Mouse (Mus musculus): Measurements from ENCODE around the gene Mest. TPM values are rescaled to one million over a fixed set of nuclear protein-coding genes. Genes with fewer than 3 reads are reported as not detected.

Mest gene
- polyA plus RNA-seq, 1 experiment from 2014 or later: 324 TPM

DNA sequence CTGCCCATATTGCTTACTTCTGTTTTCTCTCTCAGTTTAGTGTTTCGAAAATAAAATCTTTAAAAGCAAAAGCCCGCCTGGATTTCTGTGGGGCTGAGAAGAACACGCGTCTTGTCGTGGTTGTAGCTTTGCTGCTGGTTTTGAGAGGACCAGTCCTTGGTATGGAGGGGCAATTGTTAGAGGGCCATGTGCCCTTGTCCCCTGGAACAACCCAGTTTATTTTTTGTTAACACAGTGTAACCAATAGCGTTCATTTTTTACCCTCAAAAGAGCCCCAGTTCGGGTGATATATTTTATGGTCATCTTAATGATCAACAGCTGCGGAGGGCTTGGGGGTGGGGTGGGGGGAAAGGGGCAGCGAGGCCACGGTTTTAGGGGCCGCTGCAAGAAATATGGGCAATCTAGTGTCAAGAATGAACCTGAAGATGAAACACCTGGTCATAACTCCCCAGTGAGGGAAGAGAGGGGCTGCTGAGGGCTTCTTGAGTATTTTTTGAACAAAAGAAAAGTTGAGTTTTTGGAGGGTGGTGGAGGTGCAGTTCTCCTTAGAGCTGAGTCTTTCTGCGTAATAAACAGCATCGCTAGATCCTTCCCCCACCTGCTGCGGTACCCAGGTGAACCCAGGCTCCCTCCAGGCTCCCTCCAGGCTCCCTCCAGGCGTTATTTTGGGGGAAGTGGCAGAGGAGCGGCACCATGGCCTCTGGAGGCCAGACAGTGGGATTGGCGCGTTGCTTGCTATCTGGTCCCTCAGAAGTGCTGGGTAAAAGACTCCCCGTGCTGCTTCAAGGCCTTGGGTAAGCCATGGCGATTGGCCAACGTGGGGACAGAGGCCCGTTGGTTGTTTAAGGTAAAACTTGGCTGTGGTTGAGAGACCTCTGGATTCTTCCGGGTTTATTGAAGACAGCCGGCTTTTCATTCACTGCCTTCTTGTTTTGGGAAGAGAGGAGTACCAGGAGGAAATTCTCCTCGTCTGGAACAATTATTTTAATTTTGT, 12.7 kb upstream of the Mest start:
- ATAC-seq (ENCODE audit: low FRiP score, low read depth): no peak

DNA sequence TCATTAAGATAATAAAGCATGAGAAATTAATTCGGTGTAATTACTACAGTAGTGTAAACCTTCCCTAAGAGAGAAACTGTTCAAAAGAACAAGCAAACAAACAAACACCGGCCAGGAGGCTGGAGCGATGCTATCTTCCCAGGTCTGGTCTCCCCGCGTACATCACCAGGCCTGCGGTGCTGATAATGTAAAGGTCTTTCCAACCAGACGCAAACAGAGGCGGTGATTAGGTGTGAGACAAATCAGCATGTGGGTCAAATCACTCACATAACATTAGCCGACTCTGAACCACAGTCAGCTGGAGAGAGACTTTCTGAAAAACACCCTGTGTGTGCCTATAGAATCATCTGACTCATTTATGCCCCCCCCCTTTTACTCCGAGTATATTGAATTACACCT, 12.0 kb upstream of the Mest start:
- H3K4me2 ChIP-seq: no peak overlapping the region
- no peaks in the 10 kb centered on the region for H3K27me3 ChIP-seq
- peaks cover 7% of the 10 kb centered on the region for H3K4me1 ChIP-seq (replicated peaks)
- H3K27ac ChIP-seq (replicated peaks): no peak overlapping the region
- ATAC-seq (ENCODE audit: low FRiP score, low read depth): no peak
- no peak overlapping the region for H3K9ac ChIP-seq
- no peaks in the 10 kb centered on the region for H3K9me3 ChIP-seq
- WGBS: 65% methylated on average over 10 of the region's 10 CpGs
- H3K4me3 ChIP-seq: no peak overlapping the region
- no peaks in the 10 kb centered on the region for H3K36me3 ChIP-seq

More for the DNA sequence above, 12.7 kb upstream of the Mest start:
- peaks cover 7% of the 10 kb centered on the region for H3K4me1 ChIP-seq (replicated peaks)
- WGBS: 71% methylated on average over 25 of the region's 25 CpGs
- H3K27me3 ChIP-seq: no peaks in the 10 kb centered on the region
- H3K9ac ChIP-seq: no peak overlapping the region
- H3K36me3 ChIP-seq: no peaks in the 10 kb centered on the region
- H3K9me3 ChIP-seq: no peaks in the 10 kb centered on the region
- no peak overlapping the region for H3K4me3 ChIP-seq
- no peak overlapping the region for H3K4me2 ChIP-seq
- no peak overlapping the region for H3K27ac ChIP-seq (replicated peaks)

DNA sequence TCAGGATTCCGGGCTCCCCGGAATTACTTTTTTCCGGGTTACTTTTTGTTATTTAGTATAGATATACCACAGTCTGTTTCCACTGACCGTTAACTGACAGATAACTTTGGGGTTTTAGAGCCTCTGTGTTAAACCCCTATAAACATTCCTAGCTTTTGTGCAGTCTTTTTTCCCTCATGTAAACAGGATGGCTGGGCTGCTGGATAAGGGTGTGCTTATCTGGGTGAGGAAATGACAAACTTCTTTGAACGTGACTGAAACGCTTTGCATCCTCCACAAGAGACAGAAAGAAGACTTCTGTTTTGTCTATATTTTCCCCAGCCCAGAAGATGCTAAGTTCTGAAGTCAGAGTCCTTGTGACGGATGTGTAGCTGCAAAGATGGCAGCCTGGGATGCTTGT, 10.9 kb upstream of the Mest start:
- WGBS: 69% methylated on average over 7 of the region's 7 CpGs
- Histone ChIP-seq H3K9ac (no peak overlapping the region), H3K27ac (replicated peaks) (no peak overlapping the region), H3K4me2 (no peak overlapping the region), H3K4me1 (replicated peaks) (peaks cover 7% of the 10 kb centered on the region), H3K27me3 (no peaks in the 10 kb centered on the region), H3K36me3 (no peaks in the 10 kb centered on the region), H3K4me3 (no peak overlapping the region), H3K9me3 (no peaks in the 10 kb centered on the region)
- no peak for ATAC-seq (ENCODE audit: low FRiP score, low read depth)

DNA sequence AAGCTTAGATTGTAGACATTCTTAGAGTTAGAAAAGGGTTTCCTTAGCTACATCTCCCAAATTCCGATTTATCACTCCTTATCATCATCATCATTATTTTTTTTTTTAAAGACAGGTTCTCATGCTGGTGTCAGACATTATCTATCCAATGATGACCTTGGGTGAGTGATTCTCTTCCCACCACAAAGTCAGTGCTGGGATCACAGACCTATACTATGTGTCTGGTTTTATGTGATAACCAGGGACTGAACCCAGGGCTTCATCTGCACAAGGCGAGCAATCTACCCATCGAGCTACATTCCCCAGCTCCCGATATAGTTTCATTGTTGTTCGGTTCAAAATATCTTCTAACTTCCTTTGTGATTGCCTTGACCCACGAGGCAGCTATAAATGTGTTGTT, 9.9 kb upstream of the Mest start:
- no peaks in the 10 kb centered on the region for H3K27me3 ChIP-seq
- H3K9ac ChIP-seq: no peak overlapping the region
- no peak overlapping the region for H3K4me2 ChIP-seq
- 91% methylated on average over 6 of the region's 6 CpGs for WGBS
- no peaks in the 10 kb centered on the region for H3K36me3 ChIP-seq
- ATAC-seq (ENCODE audit: low FRiP score, low read depth): no peak
- H3K27ac ChIP-seq (replicated peaks): no peak overlapping the region
- no peaks in the 10 kb centered on the region for H3K9me3 ChIP-seq
- no peak overlapping the region for H3K4me3 ChIP-seq
- H3K4me1 ChIP-seq (replicated peaks): peaks cover 7% of the 10 kb centered on the region

DNA sequence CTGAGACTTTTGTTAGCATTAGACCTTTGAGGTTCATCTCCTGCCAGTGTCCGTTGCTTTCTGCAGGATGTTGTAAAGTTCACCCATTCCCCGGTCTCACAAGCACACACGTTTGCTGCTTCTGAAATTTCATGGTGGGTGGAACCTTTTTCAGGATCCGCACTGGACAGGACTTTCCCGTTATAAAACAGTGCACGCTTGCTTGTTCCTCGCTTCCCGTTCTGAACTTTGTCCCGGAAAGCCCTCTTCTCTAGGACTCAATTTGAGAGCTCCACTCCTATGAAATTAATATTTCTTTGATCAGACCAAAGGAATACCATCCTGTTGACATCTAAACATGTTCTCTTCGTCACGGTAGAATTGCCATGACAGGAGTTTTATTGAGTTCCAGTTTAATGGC, 9.5 kb upstream of the Mest start:
- H3K27me3 ChIP-seq: no peaks in the 10 kb centered on the region
- no peak overlapping the region for H3K4me3 ChIP-seq
- H3K27ac ChIP-seq (replicated peaks): no peak overlapping the region
- no peak overlapping the region for H3K9ac ChIP-seq
- WGBS: 79% methylated on average over 11 of the region's 11 CpGs
- no peak for ATAC-seq (ENCODE audit: low FRiP score, low read depth)
- H3K4me1 ChIP-seq (replicated peaks): peaks cover 7% of the 10 kb centered on the region
- H3K4me2 ChIP-seq: no peak overlapping the region
- no peaks in the 10 kb centered on the region for H3K9me3 ChIP-seq
- H3K36me3 ChIP-seq: no peaks in the 10 kb centered on the region

DNA sequence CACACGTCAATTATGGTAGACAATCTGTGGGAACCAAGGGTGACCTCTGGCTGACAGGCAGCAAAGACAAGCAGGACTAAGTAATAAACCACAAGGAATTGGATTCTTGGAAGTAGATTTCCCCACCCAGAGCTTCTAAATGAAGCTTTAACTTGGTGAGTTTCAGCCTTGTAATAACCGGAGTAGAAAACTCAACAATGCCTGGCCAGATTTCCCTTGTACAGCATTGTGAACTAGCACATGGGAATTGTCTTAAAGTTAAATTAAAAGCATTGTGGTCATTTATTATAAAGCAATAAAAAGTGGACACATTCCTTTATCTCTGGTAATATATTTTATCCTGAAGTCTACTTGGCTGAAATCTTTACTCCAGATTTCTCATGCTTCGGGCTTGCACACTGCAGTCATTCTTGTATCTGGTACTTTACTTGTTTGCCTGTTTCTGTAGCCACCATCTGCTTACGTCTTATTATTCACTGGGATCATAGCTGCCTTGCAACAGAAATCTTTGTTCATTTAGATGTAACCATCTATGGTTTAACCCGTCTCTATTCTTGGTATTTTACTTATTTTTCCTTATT, 8.4 kb upstream of the Mest start:
- 74% methylated on average over 5 of the region's 5 CpGs for WGBS
- H3K27ac ChIP-seq (replicated peaks): no peak overlapping the region
- H3K4me3 ChIP-seq: no peak overlapping the region
- no peak overlapping the region for H3K9ac ChIP-seq
- H3K4me1 ChIP-seq (replicated peaks): no peaks in the 10 kb centered on the region
- no peaks in the 10 kb centered on the region for H3K9me3 ChIP-seq
- H3K36me3 ChIP-seq: no peaks in the 10 kb centered on the region
- no peak overlapping the region for H3K4me2 ChIP-seq
- H3K27me3 ChIP-seq: no peaks in the 10 kb centered on the region
- no peak for ATAC-seq (ENCODE audit: low FRiP score, low read depth)

DNA sequence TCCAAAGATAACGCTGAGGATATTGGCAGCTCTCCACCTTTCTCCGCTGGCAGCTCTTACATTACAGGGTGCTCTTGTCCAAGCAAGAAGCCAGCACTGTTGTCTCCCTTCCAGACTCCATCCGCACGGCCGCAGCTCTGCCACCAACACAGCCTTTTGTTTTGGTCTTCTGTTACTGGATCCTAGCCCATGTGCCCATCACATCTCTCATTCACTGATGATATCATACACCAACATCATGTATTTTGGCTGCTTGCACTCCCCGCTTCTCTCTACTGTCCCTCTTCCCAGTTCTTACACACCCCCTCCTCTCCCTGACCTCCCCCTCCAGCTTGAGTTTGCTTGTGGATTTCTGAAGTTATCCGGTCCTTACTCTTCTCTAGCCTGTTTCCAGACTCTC, 6.6 kb upstream of the Mest start:
- Histone ChIP-seq H3K36me3 (no peaks in the 10 kb centered on the region), H3K4me2 (no peak overlapping the region), H3K9me3 (no peaks in the 10 kb centered on the region), H3K4me3 (no peak overlapping the region), H3K27ac (replicated peaks) (no peak overlapping the region), H3K27me3 (no peaks in the 10 kb centered on the region), H3K4me1 (replicated peaks) (peaks cover 9% of the 10 kb centered on the region; the same call in 1 of the 2 replicates), H3K9ac (no peak overlapping the region)
- 77% methylated on average over 7 of the region's 7 CpGs for WGBS
- no peak for ATAC-seq (ENCODE audit: low FRiP score, low read depth)

DNA sequence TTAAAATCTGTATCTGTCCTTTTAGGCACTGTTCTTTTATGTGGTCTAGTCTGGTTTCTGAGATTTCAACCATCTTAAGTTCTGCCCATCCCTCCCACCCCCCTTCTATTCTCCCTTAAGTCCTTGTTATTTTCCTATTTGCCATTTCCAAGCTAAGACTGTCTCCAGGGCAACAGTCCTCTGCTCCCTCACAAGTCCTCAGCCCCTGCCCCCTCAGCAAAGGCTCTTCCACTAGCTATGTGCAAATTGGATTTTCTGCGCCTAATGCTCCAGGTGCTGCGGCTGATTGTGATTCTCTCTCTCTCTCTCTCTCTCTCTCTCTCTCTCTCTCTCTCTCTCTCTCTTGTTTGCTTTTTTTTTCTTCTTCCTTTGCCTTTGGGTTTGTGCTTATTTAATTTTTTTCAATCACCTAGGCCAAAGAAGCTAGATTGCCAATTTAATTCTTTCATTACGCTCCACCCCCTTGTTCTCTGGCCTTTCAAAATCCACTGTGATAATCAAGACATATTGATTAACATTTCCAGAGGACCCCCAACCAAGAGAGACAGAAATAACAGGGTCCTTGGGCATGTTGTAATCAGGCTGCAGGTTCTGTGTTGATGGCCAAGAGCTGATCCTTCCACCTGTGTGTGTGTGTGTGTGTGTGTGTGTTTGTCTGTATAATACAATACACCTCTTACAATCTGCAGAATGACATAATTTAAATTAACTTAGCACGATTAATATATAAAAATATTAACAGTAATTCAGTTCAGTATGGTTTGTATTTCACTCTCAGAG, 772 bp upstream of the Mest start:
- H3K4me3 ChIP-seq: no peak overlapping the region
- no peak overlapping the region for H3K9ac ChIP-seq
- peak; percentile 86 for ATAC-seq (ENCODE audit: low FRiP score, low read depth)
- peaks cover 20% of the 10 kb centered on the region; the same call in 1 of the 2 replicates for H3K4me1 ChIP-seq (replicated peaks)
- WGBS: 45% methylated on average over 4 of the region's 4 CpGs
- no peaks in the 10 kb centered on the region for H3K27me3 ChIP-seq
- H3K27ac ChIP-seq (replicated peaks): peak overlapping the region; percentile 75
- no peaks in the 10 kb centered on the region for H3K36me3 ChIP-seq
- no peak overlapping the region for H3K4me2 ChIP-seq
- no peaks in the 10 kb centered on the region for H3K9me3 ChIP-seq

DNA sequence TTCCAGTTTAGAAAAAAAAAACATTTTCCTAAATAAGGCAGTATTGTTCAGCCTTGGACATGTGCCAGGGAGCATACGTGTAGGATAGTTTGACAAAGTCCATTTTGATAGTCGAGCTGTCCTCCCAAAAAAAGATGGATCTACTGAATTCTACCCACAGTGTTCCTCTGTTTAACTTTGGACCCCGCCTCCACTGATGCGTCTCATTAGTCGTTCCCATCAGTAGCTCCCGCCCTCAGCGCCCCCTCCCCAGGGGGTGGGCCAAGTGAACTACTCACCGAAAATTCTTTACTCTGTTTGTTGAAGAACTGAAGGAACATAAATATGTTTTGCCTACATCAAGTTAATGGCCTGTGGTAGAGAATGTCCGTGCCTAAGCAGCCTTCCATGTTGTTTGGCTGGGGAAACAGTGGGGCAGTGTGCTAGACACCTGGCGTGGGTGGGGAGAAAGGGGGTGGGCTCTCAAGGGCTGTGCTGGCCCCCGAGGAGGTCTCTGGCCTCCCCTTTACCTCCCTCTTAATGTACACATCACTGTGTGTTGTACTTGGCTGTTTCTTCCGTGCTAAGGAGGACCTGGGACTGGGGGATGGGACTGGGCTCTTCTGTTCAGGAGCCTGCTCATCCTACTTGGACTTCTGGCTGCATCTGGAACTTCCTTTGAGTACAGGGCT, 7.1 kb downstream of the Mest start:
- no peak overlapping the region for H3K27ac ChIP-seq (replicated peaks)
- ATAC-seq (ENCODE audit: low FRiP score, low read depth): peak; percentile 27; the same call in 1 of the 2 replicates

DNA sequence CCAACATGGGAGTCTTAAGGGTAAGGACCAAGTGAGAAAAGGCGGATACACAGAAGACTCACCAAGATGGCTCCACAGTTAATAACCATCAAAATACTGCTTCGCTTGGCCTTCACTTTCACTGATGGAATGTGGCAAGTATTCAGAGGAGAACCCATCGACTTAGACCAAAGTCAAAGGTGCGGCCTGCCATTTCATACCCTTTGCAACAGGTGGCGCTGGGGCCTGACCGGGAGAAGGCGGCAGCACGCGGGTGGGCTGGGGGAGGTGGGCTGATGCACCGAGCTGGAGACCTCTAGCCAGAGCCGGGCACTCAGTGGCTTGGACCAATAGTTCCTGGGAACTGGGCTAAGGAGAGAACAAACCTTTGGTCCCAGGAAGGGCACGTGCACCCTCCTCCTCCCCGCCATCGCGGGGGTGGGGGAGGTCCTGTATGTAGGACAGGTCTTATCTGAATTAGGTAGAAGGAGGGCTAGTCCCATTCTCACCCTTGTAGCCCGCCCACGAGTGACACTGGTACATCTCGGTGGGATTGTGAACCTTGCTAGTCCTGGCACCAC, 9.3 kb downstream of the Mest start:
- Histone ChIP-seq H3K27me3 (no peaks in the 10 kb centered on the region), H3K9ac (no peak overlapping the region), H3K27ac (replicated peaks) (no peak overlapping the region), H3K4me3 (no peak overlapping the region), H3K9me3 (peaks cover 10% of the 10 kb centered on the region; the same call in 1 of the 2 replicates), H3K36me3 (no peaks in the 10 kb centered on the region), H3K4me1 (replicated peaks) (peaks cover 12% of the 10 kb centered on the region), H3K4me2 (no peak overlapping the region)
- WGBS: 46% methylated on average over 18 of the region's 18 CpGs
- no peak for ATAC-seq (ENCODE audit: low FRiP score, low read depth)

More for the DNA sequence above, 7.1 kb downstream of the Mest start:
- no peak overlapping the region for H3K9ac ChIP-seq
- H3K4me3 ChIP-seq: no peak overlapping the region
- H3K9me3 ChIP-seq: no peaks in the 10 kb centered on the region
- no peak overlapping the region for H3K4me2 ChIP-seq
- H3K27me3 ChIP-seq: no peaks in the 10 kb centered on the region
- no peaks in the 10 kb centered on the region for H3K36me3 ChIP-seq
- WGBS: 40% methylated on average over 12 of the region's 12 CpGs
- peaks cover 7% of the 10 kb centered on the region for H3K4me1 ChIP-seq (replicated peaks)

DNA sequence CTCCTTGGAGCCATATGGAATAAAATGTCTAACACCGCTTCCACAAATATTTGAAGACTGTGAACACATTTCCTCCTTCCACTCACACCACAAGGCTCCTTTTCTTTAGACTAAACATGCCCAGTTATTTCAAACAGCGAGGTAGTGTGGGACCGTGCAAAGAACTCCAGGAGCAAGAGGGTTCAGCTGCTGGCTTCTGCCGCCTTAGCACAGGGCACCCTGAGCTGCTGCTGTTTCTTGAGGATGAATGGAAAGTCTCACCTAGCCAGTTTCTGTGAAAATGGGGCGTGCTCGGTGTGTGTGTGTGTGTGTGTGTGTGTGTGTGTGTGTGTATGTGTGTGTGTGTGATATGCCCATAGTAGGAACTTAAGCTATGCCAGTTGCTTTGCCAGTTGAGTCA, 11.1 kb downstream of the Mest start:
- no peaks in the 10 kb centered on the region for H3K36me3 ChIP-seq
- no peak overlapping the region for H3K9ac ChIP-seq
- peaks cover 12% of the 10 kb centered on the region for H3K4me1 ChIP-seq (replicated peaks)
- no peak overlapping the region for H3K4me3 ChIP-seq
- H3K27me3 ChIP-seq: no peaks in the 10 kb centered on the region
- WGBS: 60% methylated on average over 6 of the region's 6 CpGs
- ATAC-seq (ENCODE audit: low FRiP score, low read depth): no peak
- peaks cover 15% of the 10 kb centered on the region; the same call in 1 of the 2 replicates for H3K9me3 ChIP-seq
- no peak overlapping the region for H3K27ac ChIP-seq (replicated peaks)
- H3K4me2 ChIP-seq: no peak overlapping the region; the same call in 1 of the 2 replicates

Measured in hindbrain, embryonic 15.5 days (tissue).